Mouse (Mus musculus) adrenal gland, postnatal 36 days (tissue): Measurements from ENCODE around the gene Pde4a. TPM values are rescaled to one million over a fixed set of nuclear protein-coding genes. Genes with fewer than 3 reads are reported as not detected.
A peak's percentile ranks its signal among the peaks of the same experiment; 100 is the strongest.

Source experiments
- DNase-seq, 2 experiments: peaks; one replicate each; pipeline ENCODE4 v3.0.0; 2021; ENCODE audit warnings: mixed read lengths in 1 of 2
- long read RNA-seq, 2 experiments: library from polyadenylated mRNA; stranded (forward); transcript quantifications; one replicate each; pipeline ENCODE4 v2.0.0; 2021; ENCODE audit warnings: borderline sequencing depth in 2 of 2
- total RNA-seq, 2 experiments: library from RNA; stranded (reverse); gene quantifications; 2 replicates each; pipeline ENCODE4 v1.2.3; 2021

Pde4a gene
- 10 to 100 TPM in 1 of 2 experiments, 1 to 10 TPM in 1; 8.6 to 10.6 TPM for total RNA-seq
- long read RNA-seq, experiment 1, partial matches to known transcripts = 1 of 11 reads
- long read RNA-seq, experiment 1, other reads (novel, unspliced or antisense) = 7 of 11 reads
- long read RNA-seq, experiment 2, partial matches to known transcripts = 0 of 1 reads
- long read RNA-seq, experiment 2, other reads (novel, unspliced or antisense) = 1 of 1 reads

GRCm38 (mm10) chr9:21165041-21165951, at the start of gene Pde4a:
Pde4a (plus strand) TSS chr9:21165714.
- peak; percentile 52 to 55 for DNase-seq

- DNase-seq = no peak
Measured at GRCm38 (mm10) chr9:21117073-21117472, 48.4 kb upstream of the Pde4a start.

- DNase-seq = no peak
Measured at GRCm38 (mm10) chr9:21121483-21121882, 44.0 kb upstream of the Pde4a start.

GRCm38 (mm10) chr9:21124837-21125236, 40.7 kb upstream of the Pde4a start:
- DNase-seq = no peak

- no peak for DNase-seq
Measured at GRCm38 (mm10) chr9:21125502-21126258, 39.8 kb upstream of the Pde4a start.

GRCm38 (mm10) chr9:21126259-21126627, 39.3 kb upstream of the Pde4a start:
- DNase-seq = no peak

GRCm38 (mm10) chr9:21131059-21131956, 34.2 kb upstream of the Pde4a start, which contains the start of gene Tyk2:
Tyk2 (minus strand) TSS chr9:21131243.
- DNase-seq = peak; percentile 93 to 94

- no peak for DNase-seq
Measured at GRCm38 (mm10) chr9:21132102-21132775, 33.3 kb upstream of the Pde4a start.

GRCm38 (mm10) chr9:21133064-21133707, 32.3 kb upstream of the Pde4a start:
- no peak for DNase-seq

- DNase-seq = peak; percentile 45 to 60
Measured at GRCm38 (mm10) chr9:21134595-21135328, 30.8 kb upstream of the Pde4a start.

GRCm38 (mm10) chr9:21135329-21135890, 30.1 kb upstream of the Pde4a start:
- no peak for DNase-seq

- DNase-seq = no peak
Measured at GRCm38 (mm10) chr9:21135941-21136381, 29.6 kb upstream of the Pde4a start.

GRCm38 (mm10) chr9:21136401-21136800, 29.1 kb upstream of the Pde4a start:
- DNase-seq = peak in 1 of 2 experiments; percentile 31

GRCm38 (mm10) chr9:21137229-21137628, 28.3 kb upstream of the Pde4a start:
- peak; percentile 48 to 67 for DNase-seq

GRCm38 (mm10) chr9:21138386-21138785, 27.1 kb upstream of the Pde4a start:
- DNase-seq = peak in 1 of 2 experiments; percentile 20

GRCm38 (mm10) chr9:21141922-21142321, 23.6 kb upstream of the Pde4a start:
- DNase-seq = no peak

GRCm38 (mm10) chr9:21144361-21144760, 21.2 kb upstream of the Pde4a start:
- no peak for DNase-seq

GRCm38 (mm10) chr9:21145431-21145830, 20.1 kb upstream of the Pde4a start:
- DNase-seq = no peak

GRCm38 (mm10) chr9:21146722-21147121, 18.8 kb upstream of the Pde4a start:
- peak in 1 of 2 experiments; percentile 60 for DNase-seq
